Mouse (Mus musculus): Measurements from ENCODE around the gene Nol12. TPM values are rescaled to one million over a fixed set of nuclear protein-coding genes. Genes with fewer than 3 reads are reported as not detected.

The Nol12 gene
- polyA plus RNA-seq, 1 experiment from 2014 or later = 29.9 TPM

- H3K27ac ChIP-seq = peak overlapping the region; percentile 64
- no peak for ATAC-seq (replicated peaks; ENCODE audit: insufficient number of reproducible peaks, insufficient read depth, low FRiP score, low read depth)
- H3K9ac ChIP-seq = peak overlapping the region; percentile 71
- 17% methylated on average over 18 of the region's 18 CpGs for WGBS
- H3K36me3 ChIP-seq = peaks cover 30% of the 10 kb centered on the region
- H3K4me1 ChIP-seq (replicated peaks) = peaks cover 61% of the 10 kb centered on the region
- H3K4me2 ChIP-seq = peak overlapping the region; percentile 75
- peak overlapping the region; percentile 67 for H3K4me3 ChIP-seq
- H3K27me3 ChIP-seq = no peaks in the 10 kb centered on the region
- no peaks in the 10 kb centered on the region for H3K9me3 ChIP-seq (replicated peaks)
Measured at GRCm38 (mm10) chr15:78900585-78901421, 33.9 kb upstream of the Nol12 start.

- Histone ChIP-seq H3K27me3 (no peaks in the 10 kb centered on the region), H3K9ac (peak overlapping the region; percentile 71; the same call in 1 of the 2 replicates), H3K4me1 (replicated peaks) (peaks cover 57% of the 10 kb centered on the region), H3K4me2 (peak overlapping the region; percentile 75), H3K4me3 (peak overlapping the region; percentile 67), H3K9me3 (replicated peaks) (no peaks in the 10 kb centered on the region), H3K27ac (peak overlapping the region; percentile 64; the same call in 1 of the 2 replicates), H3K36me3 (peaks cover 36% of the 10 kb centered on the region)
- ATAC-seq (replicated peaks; ENCODE audit: insufficient number of reproducible peaks, insufficient read depth, low FRiP score, low read depth) = no peak
- WGBS = 59% methylated on average over 8 of the region's 8 CpGs
Measured at GRCm38 (mm10) chr15:78901422-78901789, 33.3 kb upstream of the Nol12 start.

- Histone ChIP-seq H3K27ac (peak overlapping the region; percentile 40; the same call in 1 of the 2 replicates), H3K9me3 (replicated peaks) (no peaks in the 10 kb centered on the region), H3K9ac (peak overlapping the region; percentile 51; the same call in 1 of the 2 replicates), H3K36me3 (peaks cover 55% of the 10 kb centered on the region), H3K4me3 (peak overlapping the region; percentile 8; the same call in 1 of the 2 replicates), H3K4me2 (no peak overlapping the region), H3K4me1 (replicated peaks) (peaks cover 38% of the 10 kb centered on the region), H3K27me3 (no peaks in the 10 kb centered on the region)
- no peak for ATAC-seq (replicated peaks; ENCODE audit: insufficient number of reproducible peaks, insufficient read depth, low FRiP score, low read depth)
- 7% methylated on average over 2 of the region's 2 CpGs for WGBS
Measured at GRCm38 (mm10) chr15:78903243-78903642, 31.5 kb upstream of the Nol12 start.

GRCm38 (mm10) chr15:78908399-78908798, 26.3 kb upstream of the Nol12 start:
- Histone ChIP-seq H3K9ac (no peak overlapping the region), H3K27me3 (no peaks in the 10 kb centered on the region), H3K9me3 (replicated peaks) (no peaks in the 10 kb centered on the region), H3K4me3 (no peak overlapping the region), H3K36me3 (peaks cover 83% of the 10 kb centered on the region), H3K4me2 (no peak overlapping the region), H3K27ac (no peak overlapping the region), H3K4me1 (replicated peaks) (peaks cover 7% of the 10 kb centered on the region)
- no peak for ATAC-seq (replicated peaks; ENCODE audit: insufficient number of reproducible peaks, insufficient read depth, low FRiP score, low read depth)
- 82% methylated on average over 7 of the region's 7 CpGs for WGBS

GRCm38 (mm10) chr15:78908982-78909381, 25.8 kb upstream of the Nol12 start:
- Histone ChIP-seq H3K27me3 (no peaks in the 10 kb centered on the region), H3K4me1 (replicated peaks) (peaks cover 7% of the 10 kb centered on the region), H3K9me3 (replicated peaks) (no peaks in the 10 kb centered on the region), H3K27ac (no peak overlapping the region), H3K9ac (no peak overlapping the region), H3K4me2 (no peak overlapping the region), H3K36me3 (peaks cover 77% of the 10 kb centered on the region), H3K4me3 (no peak overlapping the region)
- 76% methylated on average over 8 of the region's 8 CpGs for WGBS
- ATAC-seq (replicated peaks; ENCODE audit: insufficient number of reproducible peaks, insufficient read depth, low FRiP score, low read depth) = no peak

- peaks cover 32% of the 10 kb centered on the region for H3K4me1 ChIP-seq (replicated peaks)
- 33% methylated on average over 9 of the region's 9 CpGs for WGBS
- no peaks in the 10 kb centered on the region for H3K27me3 ChIP-seq
- no peaks in the 10 kb centered on the region for H3K9me3 ChIP-seq (replicated peaks)
- H3K36me3 ChIP-seq = peaks cover 47% of the 10 kb centered on the region
- H3K27ac ChIP-seq = no peak overlapping the region
- H3K9ac ChIP-seq = no peak overlapping the region
- H3K4me2 ChIP-seq = no peak overlapping the region
- no peak overlapping the region for H3K4me3 ChIP-seq
- no peak for ATAC-seq (replicated peaks; ENCODE audit: insufficient number of reproducible peaks, insufficient read depth, low FRiP score, low read depth)
Measured at GRCm38 (mm10) chr15:78912040-78912439, 22.7 kb upstream of the Nol12 start.

GRCm38 (mm10) chr15:78913632-78914090, 21.1 kb upstream of the Nol12 start, which contains the start of gene Pdxp:
Gene Pdxp, plus strand, starts transcription at chr15:78913919.
- peak within 1 kb of the TSS; percentile 83 for H3K27ac ChIP-seq
- no peaks in the 10 kb centered on the region for H3K27me3 ChIP-seq
- H3K9ac ChIP-seq = peak within 1 kb of the TSS; percentile 76
- 0% methylated on average over 51 of the region's 51 CpGs for WGBS
- H3K36me3 ChIP-seq = peaks cover 31% of the 10 kb centered on the region
- peak within 1 kb of the TSS; percentile 100 for H3K4me2 ChIP-seq
- no peaks in the 10 kb centered on the region for H3K9me3 ChIP-seq (replicated peaks)
- H3K4me1 ChIP-seq (replicated peaks) = peaks cover 32% of the 10 kb centered on the region
- ATAC-seq (replicated peaks; ENCODE audit: insufficient number of reproducible peaks, insufficient read depth, low FRiP score, low read depth) = peak; percentile 91
- H3K4me3 ChIP-seq = peak within 1 kb of the TSS; percentile 74

GRCm38 (mm10) chr15:78914091-78914822, 20.5 kb upstream of the Nol12 start:
- peak overlapping the region; percentile 76 for H3K9ac ChIP-seq
- no peaks in the 10 kb centered on the region for H3K27me3 ChIP-seq
- ATAC-seq (replicated peaks; ENCODE audit: insufficient number of reproducible peaks, insufficient read depth, low FRiP score, low read depth) = peak; percentile 53
- H3K27ac ChIP-seq = peak overlapping the region; percentile 83
- no peaks in the 10 kb centered on the region for H3K9me3 ChIP-seq (replicated peaks)
- H3K4me1 ChIP-seq (replicated peaks) = peaks cover 32% of the 10 kb centered on the region
- peaks cover 27% of the 10 kb centered on the region for H3K36me3 ChIP-seq
- H3K4me2 ChIP-seq = peak overlapping the region; percentile 100
- under 1% methylated on average over 87 of the region's 87 CpGs for WGBS
- peak overlapping the region; percentile 74 for H3K4me3 ChIP-seq

GRCm38 (mm10) chr15:78914823-78915659, 19.7 kb upstream of the Nol12 start:
- WGBS = 51% methylated on average over 8 of the region's 8 CpGs
- H3K27ac ChIP-seq = no peak overlapping the region
- peak overlapping the region; percentile 74 for H3K4me3 ChIP-seq

GRCm38 (mm10) chr15:78915660-78916017, 19.1 kb upstream of the Nol12 start:
- no peaks in the 10 kb centered on the region for H3K9me3 ChIP-seq (replicated peaks)
- H3K27me3 ChIP-seq = no peaks in the 10 kb centered on the region
- H3K4me3 ChIP-seq = peak overlapping the region; percentile 74
- WGBS = 6% methylated on average over 8 of the region's 8 CpGs
- peaks cover 17% of the 10 kb centered on the region; the same call in 1 of the 2 replicates for H3K36me3 ChIP-seq
- ATAC-seq (replicated peaks; ENCODE audit: insufficient number of reproducible peaks, insufficient read depth, low FRiP score, low read depth) = no peak
- peak overlapping the region; percentile 100 for H3K4me2 ChIP-seq
- H3K9ac ChIP-seq = no peak overlapping the region
- no peak overlapping the region for H3K27ac ChIP-seq
- H3K4me1 ChIP-seq (replicated peaks) = peaks cover 35% of the 10 kb centered on the region

More at GRCm38 (mm10) chr15:78914823-78915659, 19.7 kb upstream of the Nol12 start:
- ATAC-seq (replicated peaks; ENCODE audit: insufficient number of reproducible peaks, insufficient read depth, low FRiP score, low read depth) = no peak
- H3K4me1 ChIP-seq (replicated peaks) = peaks cover 32% of the 10 kb centered on the region
- no peaks in the 10 kb centered on the region for H3K9me3 ChIP-seq (replicated peaks)
- peak overlapping the region; percentile 100 for H3K4me2 ChIP-seq
- peak overlapping the region; percentile 76 for H3K9ac ChIP-seq
- peaks cover 22% of the 10 kb centered on the region for H3K36me3 ChIP-seq
- no peaks in the 10 kb centered on the region for H3K27me3 ChIP-seq

All from heart, embryonic 15.5 days (tissue).